Mouse (Mus musculus) stomach, embryonic 15.5 days (tissue): ENCODE data around the gene Gm13762. TPM values are rescaled to one million over a fixed set of nuclear protein-coding genes. Genes with fewer than 3 reads are reported as not detected.
"Not testable (repeated sequence)": the region's sequence is repeated elsewhere in the genome, so short reads cannot be mapped to it uniquely, and the experiment has no call there.

ENCODE experiments used
- ATAC-seq: fragments of 200-750 bp; cut with Nextera tagmentation; 2 replicates; pipeline ENCODE4 v1.8.0; 2017; ENCODE audit warnings: low read depth, moderate number of reproducible peaks, moderate TSS enrichment; ENCODE audit not compliant: insufficient read depth, low FRiP score
- H3K27ac ChIP-seq: fragments of 300-500 bp; sonication (generic); 2 replicates; pipeline ENCODE4 v1.5.1; 2015; ENCODE audit warnings: mild to moderate bottlenecking, inconsistent platforms
- H3K27me3 ChIP-seq: fragments of 300-500 bp; sonication (generic); replicated peaks from 2 replicates; pipeline ENCODE4 v1.6.1; 2015; ENCODE audit warnings: inconsistent platforms
- H3K36me3 ChIP-seq: fragments of 300-500 bp; sonication (generic); 2 replicates; pipeline ENCODE4 v1.6.1; 2015; ENCODE audit warnings: inconsistent platforms
- H3K4me1 ChIP-seq: fragments of 300-500 bp; sonication (generic); 2 replicates; pipeline ENCODE4 v1.6.1; 2015; ENCODE audit warnings: inconsistent platforms
- H3K4me2 ChIP-seq: fragments of 300-500 bp; sonication (generic); 2 replicates; pipeline ENCODE4 v1.6.1; 2015; ENCODE audit warnings: mild to moderate bottlenecking, inconsistent platforms
- H3K4me3 ChIP-seq: fragments of 300-500 bp; sonication (generic); replicated peaks from 2 replicates; pipeline ENCODE4 v1.5.1; 2015; ENCODE audit warnings: inconsistent platforms
- H3K9ac ChIP-seq: fragments of 300-500 bp; sonication (generic); 2 replicates; pipeline ENCODE4 v1.6.1; 2015; ENCODE audit warnings: inconsistent platforms
- H3K9me3 ChIP-seq: fragments of 300-500 bp; sonication (generic); 2 replicates; pipeline ENCODE4 v1.6.1; 2016; ENCODE audit warnings: inconsistent platforms
- WGBS: fragments of 180-500 bp; shearing (Covaris S2); methylation state at CpG from one replicate; pipeline ENCODE4 v1.1.7; 2015; 5-methylcytosine and 5-hydroxymethylcytosine counted together
- polyA plus RNA-seq: library from polyadenylated mRNA; unstranded; fragments of >200 nt; fragmentation: Nextera tagmentation; extraction: Ambion mirVana; gene quantifications from 2 replicates; pipeline ENCODE4 v1.2.1, GENCODE M21; 2015

The Gm13762 gene
- polyA plus RNA-seq = not detected in 2 replicates

- no peak within 1 kb of the TSS for H3K27ac ChIP-seq
- no peak within 1 kb of the TSS for H3K4me3 ChIP-seq
- no peak for ATAC-seq
- no peak within 1 kb of the TSS for H3K9ac ChIP-seq
- no peaks in the 10 kb centered on the region for H3K4me1 ChIP-seq
- H3K27me3 ChIP-seq = no peaks in the 10 kb centered on the region
- WGBS = 74% methylated on average over 1 of the region's 1 CpGs
- no peak within 1 kb of the TSS for H3K4me2 ChIP-seq
- H3K36me3 ChIP-seq = no peaks in the 10 kb centered on the region
- H3K9me3 ChIP-seq = no peaks in the 10 kb centered on the region
Measured at GRCm38 (mm10) chr2:88980181-88980580, at the start of gene Gm13762. Gene Gm13762 (minus strand): TSS chr2:88980281.

GRCm38 (mm10) chr2:89021436-89021835 lies 41.4 kb upstream of the Gm13762 start:
- WGBS = 68% methylated on average over 3 of the region's 3 CpGs
- H3K27me3 ChIP-seq, H3K4me3 ChIP-seq, H3K4me2 ChIP-seq, H3K27ac ChIP-seq, H3K4me1 ChIP-seq, H3K36me3 ChIP-seq, H3K9me3 ChIP-seq, ATAC-seq, H3K9ac ChIP-seq: not testable (repeated sequence)

- no peak within 1 kb of the TSS for H3K9ac ChIP-seq
- H3K4me1 ChIP-seq = no peaks in the 10 kb centered on the region
- no peak for ATAC-seq
- H3K4me3 ChIP-seq = no peak within 1 kb of the TSS
- 76% methylated on average over 1 of the region's 1 CpGs for WGBS
- no peaks in the 10 kb centered on the region for H3K36me3 ChIP-seq
- no peak within 1 kb of the TSS for H3K4me2 ChIP-seq
- H3K27ac ChIP-seq = no peak within 1 kb of the TSS
- no peaks in the 10 kb centered on the region for H3K27me3 ChIP-seq
- no peaks in the 10 kb centered on the region for H3K9me3 ChIP-seq
Measured at GRCm38 (mm10) chr2:89018240-89018639, 38.2 kb upstream of the Gm13762 start, which contains the start of gene Olfr1216. Gene Olfr1216 (minus strand): TSS chr2:89018340.

GRCm38 (mm10) chr2:89006873-89007272 lies 26.8 kb upstream of the Gm13762 start, which contains the start of gene Olfr1215:
Gene Olfr1215 (minus strand): TSS chr2:89006973.
- no peaks in the 10 kb centered on the region for H3K27me3 ChIP-seq
- H3K4me3 ChIP-seq = no peak within 1 kb of the TSS
- 69% methylated on average over 2 of the region's 2 CpGs for WGBS
- ATAC-seq = no peak
- no peak within 1 kb of the TSS for H3K27ac ChIP-seq
- no peak within 1 kb of the TSS for H3K9ac ChIP-seq
- no peaks in the 10 kb centered on the region for H3K4me1 ChIP-seq
- H3K4me2 ChIP-seq = no peak within 1 kb of the TSS
- H3K36me3 ChIP-seq = no peaks in the 10 kb centered on the region
- H3K9me3 ChIP-seq = no peaks in the 10 kb centered on the region

- ATAC-seq = no peak
- no peak within 1 kb of the TSS for H3K4me3 ChIP-seq
- no peaks in the 10 kb centered on the region for H3K4me1 ChIP-seq
- no peaks in the 10 kb centered on the region for H3K36me3 ChIP-seq
- no peaks in the 10 kb centered on the region for H3K27me3 ChIP-seq
- no peaks in the 10 kb centered on the region for H3K9me3 ChIP-seq
- no peak within 1 kb of the TSS for H3K4me2 ChIP-seq
- no peak within 1 kb of the TSS for H3K9ac ChIP-seq
- H3K27ac ChIP-seq = no peak within 1 kb of the TSS
- 65% methylated on average over 1 of the region's 1 CpGs for WGBS
Measured at GRCm38 (mm10) chr2:88992553-88992952, 12.5 kb upstream of the Gm13762 start, which contains the start of gene Olfr1214. Gene Olfr1214 (minus strand): TSS chr2:88992653.

GRCm38 (mm10) chr2:88953669-88954068 lies 26.4 kb downstream of the Gm13762 start, which contains the start of gene Olfr1212:
Gene Olfr1212 (plus strand): TSS chr2:88953969.
- no peak within 1 kb of the TSS for H3K9ac ChIP-seq
- no peak within 1 kb of the TSS for H3K4me2 ChIP-seq
- no peak within 1 kb of the TSS for H3K27ac ChIP-seq
- H3K4me1 ChIP-seq = no peaks in the 10 kb centered on the region
- no peaks in the 10 kb centered on the region for H3K27me3 ChIP-seq
- ATAC-seq = no peak
- no peaks in the 10 kb centered on the region for H3K9me3 ChIP-seq
- no peak within 1 kb of the TSS for H3K4me3 ChIP-seq
- no peaks in the 10 kb centered on the region for H3K36me3 ChIP-seq

GRCm38 (mm10) chr2:88938011-88938410 lies 42.1 kb downstream of the Gm13762 start, which contains the start of gene Olfr1211:
Gene Olfr1211 (minus strand): TSS chr2:88938111.
- no peak within 1 kb of the TSS for H3K9ac ChIP-seq
- no peak within 1 kb of the TSS for H3K4me2 ChIP-seq
- no peak within 1 kb of the TSS for H3K27ac ChIP-seq
- no peak within 1 kb of the TSS for H3K4me3 ChIP-seq
- no peaks in the 10 kb centered on the region for H3K27me3 ChIP-seq
- 77% methylated on average over 1 of the region's 1 CpGs for WGBS
- no peak for ATAC-seq
- H3K9me3 ChIP-seq = no peaks in the 10 kb centered on the region
- no peaks in the 10 kb centered on the region for H3K36me3 ChIP-seq
- H3K4me1 ChIP-seq = no peaks in the 10 kb centered on the region

Other genes with a start within 250 kb of the Gm13762 start
- gene Olfr1197, start 247.9 kb downstream of the Gm13762 start, polyA plus RNA-seq = not detected in 2 replicates
- gene Olfr1198, start 228.9 kb downstream of the Gm13762 start, polyA plus RNA-seq = not detected in 2 replicates
- not detected in 2 replicates for gene Olfr1199, start 219.8 kb downstream of the Gm13762 start, polyA plus RNA-seq
- not detected in 2 replicates for gene Olfr1200, start 209.8 kb downstream of the Gm13762 start, polyA plus RNA-seq
- not detected in 2 replicates for gene Olfr1201, start 187.2 kb downstream of the Gm13762 start, polyA plus RNA-seq
- gene Olfr1202, start 165.8 kb downstream of the Gm13762 start, polyA plus RNA-seq = not detected in 2 replicates
- gene Olfr1205, start 150.5 kb downstream of the Gm13762 start, polyA plus RNA-seq = not detected in 2 replicates
- not detected in 2 replicates for gene Olfr1204, start 131.0 kb downstream of the Gm13762 start, polyA plus RNA-seq
- gene Olfr1206, start 117.0 kb downstream of the Gm13762 start, polyA plus RNA-seq = not detected in 2 replicates
- gene Olfr1208, start 78.0 kb downstream of the Gm13762 start, polyA plus RNA-seq = not detected in 2 replicates
- not detected in 2 replicates for gene Olfr1209, start 65.1 kb downstream of the Gm13762 start, polyA plus RNA-seq
- gene Olfr1211, start 42.2 kb downstream of the Gm13762 start, polyA plus RNA-seq = not detected in 2 replicates
- not detected in 2 replicates for gene Olfr1212, start 26.3 kb downstream of the Gm13762 start, polyA plus RNA-seq
- not detected in 2 replicates for gene Olfr1214, start 12.4 kb upstream of the Gm13762 start, polyA plus RNA-seq
- not detected in 2 replicates for gene Olfr1215, start 26.7 kb upstream of the Gm13762 start, polyA plus RNA-seq
- not detected in 2 replicates for gene Olfr1216, start 38.1 kb upstream of the Gm13762 start, polyA plus RNA-seq
- not detected in 2 replicates for gene Olfr1217, start 51.8 kb upstream of the Gm13762 start, polyA plus RNA-seq
- gene Olfr1218, start 80.9 kb upstream of the Gm13762 start, polyA plus RNA-seq = not detected in 2 replicates
- not detected in 2 replicates for gene Olfr1219, start 103.2 kb upstream of the Gm13762 start, polyA plus RNA-seq
- gene Olfr1220, start 126.6 kb upstream of the Gm13762 start, polyA plus RNA-seq = not detected in 2 replicates
- not detected in 2 replicates for gene Olfr1221, start 137.0 kb upstream of the Gm13762 start, polyA plus RNA-seq
- gene Olfr1222, start 152.8 kb upstream of the Gm13762 start, polyA plus RNA-seq = not detected in 2 replicates
- not detected in 2 replicates for gene Olfr1223, start 171.3 kb upstream of the Gm13762 start, polyA plus RNA-seq
- not detected in 2 replicates for gene Olfr1224-ps1, start 183.8 kb upstream of the Gm13762 start, polyA plus RNA-seq
- not detected in 2 replicates for gene Olfr1225, start 194.4 kb upstream of the Gm13762 start, polyA plus RNA-seq
- not detected in 2 replicates for gene Olfr1226, start 219.8 kb upstream of the Gm13762 start, polyA plus RNA-seq